Mouse (Mus musculus): ENCODE measurements around the gene Aftph. TPM values are rescaled to one million over a fixed set of nuclear protein-coding genes. Genes with fewer than 3 reads are reported as not detected.

Gene Aftph
- total RNA-seq, 2 experiments from 2014 or later = 22.1 to 23.3 TPM

DNA sequence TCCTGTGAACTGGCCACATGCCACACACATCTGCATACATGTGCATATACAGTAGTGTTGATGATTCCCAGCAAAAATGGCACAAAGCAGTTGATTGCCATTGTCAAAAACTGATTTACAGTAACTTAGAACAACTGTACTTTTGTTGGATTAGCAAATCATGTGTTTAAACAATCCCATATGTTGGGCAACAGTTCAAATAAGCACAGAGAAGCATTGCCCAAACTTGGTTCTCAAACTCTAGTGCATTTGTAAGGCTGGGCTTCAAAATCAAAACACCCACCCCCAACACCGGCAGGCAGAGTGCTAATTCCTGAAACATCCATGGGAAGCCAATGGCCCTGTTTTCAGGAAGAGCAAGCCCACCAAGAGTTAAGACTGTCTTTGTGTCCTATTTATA lies 90.2 kb downstream of the Aftph start:
- intact Hi-C loops (cut with DNase I) = no loop called here
- no peak for DNase-seq

DNA sequence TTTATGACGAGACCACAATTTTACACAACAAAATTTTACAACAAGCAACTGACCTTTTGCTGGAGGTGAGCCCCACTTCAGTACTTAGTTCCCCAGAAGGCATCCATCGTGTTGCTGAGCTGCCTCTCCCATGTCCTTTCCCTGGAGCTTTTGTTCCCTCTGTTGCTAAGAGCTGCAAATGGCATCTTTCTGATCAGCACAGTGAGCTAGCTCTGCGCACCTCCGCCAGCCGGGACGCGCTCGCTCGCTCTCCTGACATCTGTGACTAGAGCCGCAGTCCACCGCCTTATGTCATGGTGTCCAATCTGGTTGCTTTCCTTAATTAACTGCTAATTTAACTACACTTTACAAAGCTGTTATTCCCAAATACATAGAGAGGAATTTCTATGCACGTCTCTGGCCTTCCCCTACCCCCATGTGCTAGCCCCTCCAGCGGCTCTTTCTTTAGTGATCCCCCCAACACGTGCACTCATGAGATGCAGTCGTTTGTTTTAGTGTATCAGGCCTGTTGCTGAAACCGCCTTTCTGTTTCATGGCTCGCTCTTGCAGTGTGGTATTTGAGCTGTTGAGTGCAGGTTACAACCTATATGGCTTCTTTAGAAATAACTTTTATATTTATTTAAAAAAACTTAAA lies 91.3 kb downstream of the Aftph start:
- intact Hi-C loops (cut with DNase I) = no loop called here
- no peak for DNase-seq

DNA sequence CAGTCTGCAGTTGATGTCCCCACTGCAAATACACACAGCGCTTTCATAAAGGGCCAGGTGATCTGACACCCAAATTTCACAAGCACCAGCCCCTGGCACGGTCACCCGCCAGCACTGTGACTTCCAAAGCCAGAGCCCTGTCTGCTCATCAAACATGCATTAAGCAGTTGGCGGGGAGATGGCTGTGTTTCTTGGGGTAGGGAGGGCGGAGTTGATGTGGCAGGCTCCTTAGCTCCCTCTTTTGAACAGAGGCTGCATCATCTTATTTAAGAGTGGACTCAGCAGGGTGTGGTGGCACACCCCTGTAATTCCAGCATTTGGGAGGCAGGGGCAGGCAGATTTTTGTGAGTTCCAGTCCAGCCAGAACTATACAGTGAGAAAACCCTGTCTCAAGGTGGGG lies 91.9 kb downstream of the Aftph start:
- intact Hi-C loops (cut with DNase I) = no loop called here
- no peak for DNase-seq

DNA sequence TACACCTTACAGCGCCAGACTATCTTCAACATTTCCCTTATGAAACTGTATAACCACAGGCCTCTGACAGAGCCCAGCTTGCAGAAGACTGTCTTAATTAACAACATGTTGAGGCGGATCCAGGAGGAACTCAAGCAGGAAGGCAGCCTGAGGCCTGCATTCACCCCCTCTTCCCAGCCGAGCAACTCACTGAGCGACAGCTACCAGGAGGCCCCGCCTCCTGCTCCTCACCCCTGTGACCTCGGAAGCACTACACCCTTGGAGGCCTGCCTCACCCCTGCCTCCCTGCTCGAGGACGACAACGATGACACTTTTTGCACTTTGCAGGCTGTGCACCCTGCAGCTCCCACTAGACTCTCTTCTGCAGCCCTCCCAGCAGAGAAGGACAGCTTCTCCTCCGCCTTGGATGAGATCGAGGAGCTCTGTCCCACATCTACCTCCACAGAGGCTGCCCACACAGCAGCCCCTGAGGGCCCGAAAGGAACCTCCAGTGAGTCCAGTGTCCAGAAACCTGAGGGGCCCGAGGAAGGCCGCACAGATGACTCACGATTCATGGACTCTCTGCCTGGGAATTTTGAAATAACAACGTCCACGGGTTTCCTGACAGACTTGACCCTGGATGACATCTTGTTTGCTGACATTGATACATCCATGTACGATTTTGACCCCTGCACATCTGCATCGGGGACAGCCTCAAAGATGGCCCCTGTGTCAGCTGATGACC lies 93.3 kb downstream of the Aftph start:
- intact Hi-C loops (cut with DNase I) = no loop called here
- DNase-seq = no peak

DNA sequence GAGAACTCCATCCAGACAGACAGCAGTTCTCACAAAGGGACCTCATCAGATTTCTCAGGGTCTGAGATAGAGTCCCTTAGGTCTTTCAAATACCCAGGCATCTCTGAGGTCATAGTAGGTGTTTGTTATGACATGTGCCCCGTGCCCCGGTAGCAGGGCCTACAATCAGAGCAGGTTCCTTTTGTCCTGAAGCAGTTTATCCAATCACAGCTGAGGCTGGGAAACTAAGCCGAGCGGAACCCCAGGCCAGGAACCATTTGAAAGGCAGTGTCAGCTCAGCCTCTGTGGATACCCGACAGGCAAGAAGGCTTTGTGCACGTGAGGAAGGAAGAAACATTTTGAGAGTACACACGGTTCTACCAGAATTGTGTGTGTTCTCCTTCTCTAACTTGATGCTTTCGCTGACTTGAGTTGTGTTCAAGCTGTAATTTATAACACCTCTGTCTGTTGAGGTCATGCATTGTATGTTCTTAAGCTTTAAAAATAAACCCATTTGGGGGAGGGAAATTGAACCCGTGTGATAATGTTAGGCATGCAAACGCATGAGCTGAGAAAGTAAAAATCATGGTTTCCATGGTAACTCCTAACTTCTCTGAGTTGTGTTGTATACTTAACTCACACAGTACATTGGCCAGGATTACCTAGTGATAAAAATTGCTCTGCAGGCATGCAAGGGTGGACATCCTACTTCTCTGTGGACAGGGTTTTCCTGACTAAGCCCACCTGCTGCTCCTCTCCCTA lies 94.2 kb downstream of the Aftph start:
- no peak for DNase-seq
- intact Hi-C loops (cut with DNase I) = no loop called here

DNA sequence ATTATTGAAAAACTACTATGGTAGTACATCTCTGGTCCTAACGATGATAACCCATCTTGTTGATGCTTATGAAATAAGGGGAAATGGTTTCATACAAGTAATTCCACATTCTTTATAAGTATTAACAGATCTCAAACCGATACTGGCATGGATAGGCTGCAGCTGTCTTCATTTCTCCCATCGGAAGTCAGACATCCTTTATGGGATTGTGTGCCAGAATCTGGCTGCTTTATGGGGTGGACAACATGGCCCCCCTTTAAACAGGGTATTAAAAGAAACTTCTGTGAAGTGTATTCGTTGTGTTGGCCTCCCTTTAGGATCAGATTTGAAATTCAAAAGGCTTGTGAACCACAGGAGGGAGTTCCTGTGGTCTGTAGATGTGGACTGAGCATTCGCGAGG lies 95.2 kb downstream of the Aftph start:
- intact Hi-C loops (cut with DNase I) = no loop called here
- no peak for DNase-seq

DNA sequence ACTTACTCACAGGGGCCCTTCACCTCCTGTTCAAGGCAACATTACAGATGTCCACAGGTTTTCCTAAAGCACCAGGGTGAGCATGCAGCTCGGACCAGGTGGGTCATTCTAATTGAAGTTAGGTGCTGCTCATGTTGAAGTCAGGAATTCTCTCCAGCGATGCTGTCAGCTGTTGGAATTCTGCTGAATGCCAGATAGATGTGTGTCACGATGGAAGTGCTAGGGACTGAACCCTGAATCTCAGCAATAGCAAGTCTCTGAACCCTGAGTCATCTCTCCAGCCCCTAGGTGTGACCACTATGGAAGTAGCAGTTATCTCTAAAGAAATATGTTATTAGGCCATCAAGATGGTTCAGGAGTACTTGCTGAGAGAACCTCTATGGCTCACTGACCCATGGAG lies 95.9 kb downstream of the Aftph start:
- DNase-seq = no peak
- intact Hi-C loops (cut with DNase I) = no loop called here

DNA sequence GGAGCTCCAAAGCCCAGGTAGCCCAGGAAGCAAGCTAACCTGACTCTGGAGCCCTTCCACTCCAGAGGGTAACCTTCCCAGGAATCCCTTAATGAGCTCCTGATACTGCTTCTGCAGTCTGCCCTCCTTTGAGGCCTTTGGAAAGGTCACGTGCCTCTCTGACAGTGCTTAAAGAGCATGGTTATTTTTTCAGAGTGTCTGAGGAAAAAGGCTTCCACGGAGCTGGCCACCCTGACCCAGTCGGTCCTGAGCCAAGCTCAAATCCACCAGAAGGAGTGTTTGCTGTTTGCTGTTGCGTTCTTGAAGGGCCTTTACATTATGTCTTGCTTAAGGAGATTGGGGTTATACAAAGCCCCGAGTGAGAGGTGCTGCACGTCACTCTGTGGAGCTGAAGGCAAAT lies 96.5 kb downstream of the Aftph start:
- intact Hi-C loops (cut with DNase I) = no loop called here
- DNase-seq = no peak

DNA sequence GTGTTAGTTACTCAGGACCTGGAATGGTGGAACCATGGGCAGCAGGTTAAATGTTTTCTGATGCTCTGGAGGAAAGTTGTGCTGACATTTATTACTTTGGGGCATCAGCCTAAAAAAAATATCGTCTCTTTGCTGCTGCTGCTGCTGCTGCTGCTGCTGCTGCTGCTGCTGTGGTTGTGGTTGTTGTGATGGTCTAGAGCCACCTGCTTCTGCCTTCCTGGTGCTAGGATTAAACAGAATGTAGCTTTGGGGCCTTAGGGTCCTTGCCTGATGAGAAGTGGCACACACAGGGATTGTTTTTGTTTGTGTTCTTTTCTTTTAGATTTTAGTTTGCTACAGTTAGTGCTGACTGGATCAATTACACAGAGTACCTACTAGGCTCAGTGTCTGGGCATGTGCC lies 97.2 kb downstream of the Aftph start:
- intact Hi-C loops (cut with DNase I) = no loop called here
- no peak for DNase-seq

DNA sequence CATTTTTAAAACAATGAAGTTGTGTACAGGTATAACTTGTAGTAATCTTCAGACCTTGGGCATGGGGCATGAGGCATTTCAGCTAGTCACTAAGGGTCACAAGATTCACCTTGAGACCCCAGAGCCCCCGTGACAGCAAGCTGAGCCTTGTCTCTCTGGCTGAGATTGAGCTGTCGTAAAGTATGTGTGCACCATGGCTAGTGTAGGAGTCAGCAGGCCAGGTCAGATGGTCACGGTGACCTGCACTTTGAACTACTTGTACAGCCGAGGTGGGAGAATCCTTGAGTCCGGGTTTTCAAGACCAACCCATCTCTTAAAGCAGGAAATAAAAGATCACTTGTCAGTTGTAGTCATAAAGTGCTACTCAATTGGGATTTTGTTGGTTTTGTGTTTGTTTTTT lies 98.2 kb downstream of the Aftph start:
- intact Hi-C loops (cut with DNase I) = no loop called here

DNA sequence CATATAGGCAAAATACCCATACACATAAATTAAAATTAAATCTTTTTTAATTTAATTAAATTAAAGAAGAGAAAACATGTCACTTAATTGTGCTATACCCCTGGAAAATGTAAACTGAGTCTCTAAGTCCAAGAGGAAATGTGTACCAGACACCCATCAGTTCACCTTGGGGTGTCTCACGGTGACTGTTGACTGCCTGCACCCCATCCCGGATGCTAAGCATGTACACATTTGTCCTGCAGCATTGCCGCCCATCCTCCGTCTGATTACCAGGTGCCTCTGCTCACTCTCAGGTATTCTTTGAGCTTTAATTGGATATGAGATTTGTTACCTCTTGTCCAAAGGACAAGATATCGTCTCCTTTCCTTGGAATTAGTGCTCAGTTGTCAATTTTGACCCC lies 99.1 kb downstream of the Aftph start:
- intact Hi-C loops (cut with DNase I) = no loop called here

More for the DNA sequence above, 98.2 kb downstream of the Aftph start:
- DNase-seq = no peak

DNA sequence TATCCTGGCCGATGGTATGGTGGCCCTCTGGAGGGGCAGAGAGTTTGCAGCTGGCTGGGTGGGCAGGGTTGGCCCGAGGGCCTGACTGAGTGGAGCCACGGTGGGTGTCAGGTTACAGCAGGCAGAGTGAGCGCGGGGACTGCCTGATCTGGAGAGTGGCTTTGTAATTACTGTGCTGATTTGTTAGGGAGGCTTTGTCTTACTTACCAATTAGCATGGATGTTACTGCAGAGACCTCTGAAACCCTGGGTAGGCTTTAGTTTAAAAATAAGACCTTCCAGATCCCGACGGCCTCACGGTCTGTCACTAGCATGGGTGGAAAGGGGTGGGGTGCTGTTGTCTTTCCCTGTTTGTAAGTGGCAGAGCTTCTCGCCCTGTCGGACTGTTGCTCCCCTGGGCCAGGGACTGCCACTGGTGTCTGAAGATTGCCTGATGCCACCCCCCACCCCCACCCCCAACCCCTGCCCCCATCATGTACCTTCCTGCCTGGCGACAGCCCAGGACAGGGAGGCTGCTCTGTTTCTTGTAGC lies 101.4 kb downstream of the Aftph start:
- intact Hi-C loops (cut with DNase I) = loop anchor here (1.0 to 10.0 kb wide), 6 partner anchors 51 to 525 kb away; partner anchors contain the start of genes Actr2, Aftph and Cep68
- DNase-seq = peak in 1 of 2 experiments; percentile 32

More for the DNA sequence above, 99.1 kb downstream of the Aftph start:
- no peak for DNase-seq

DNA sequence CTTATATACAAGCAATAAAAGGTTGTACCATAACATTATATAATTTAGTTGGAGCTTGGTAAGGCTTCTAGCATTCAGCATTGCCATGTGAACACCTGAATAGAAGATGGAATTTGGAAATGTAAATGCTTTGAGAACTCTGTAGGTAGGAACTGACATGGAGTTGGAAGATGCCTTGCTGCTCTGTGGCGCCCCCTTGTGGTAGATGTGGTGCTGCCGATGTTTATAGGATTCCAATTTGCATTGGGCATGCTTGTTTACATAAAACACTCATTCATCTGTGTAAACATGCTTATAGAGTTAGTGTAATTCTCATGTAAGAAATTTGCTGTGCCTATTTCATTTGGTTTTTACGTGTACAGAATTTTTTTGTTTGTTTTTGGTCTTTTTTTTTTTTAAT lies 102.5 kb downstream of the Aftph start:
- intact Hi-C loops (cut with DNase I) = loop anchor here (2.0 to 10.0 kb wide), 5 partner anchors 52 to 524 kb away; partner anchors contain the start of genes Actr2, Aftph and Cep68
- DNase-seq = peak; percentile 78 to 88

DNA sequence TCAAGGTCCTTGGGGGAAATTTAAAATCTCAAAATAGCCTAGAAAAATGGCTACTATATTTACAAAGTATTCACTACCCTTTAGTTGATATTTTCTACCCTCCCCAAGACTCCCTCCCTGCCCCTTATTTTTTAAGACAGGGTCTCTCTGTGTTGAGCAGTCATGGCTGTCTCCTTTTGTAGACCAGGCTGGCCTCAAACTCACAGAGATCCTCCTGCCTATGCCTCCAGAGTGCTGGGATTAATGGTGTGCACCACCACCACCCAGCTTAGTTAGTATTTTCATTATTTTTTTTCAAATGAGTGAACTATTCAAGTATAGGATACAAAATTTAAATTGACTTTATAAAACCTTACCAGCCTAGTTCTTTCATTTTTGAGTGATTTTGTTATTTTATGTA lies 104.3 kb downstream of the Aftph start:
- intact Hi-C loops (cut with DNase I) = loop anchor here (5.0 to 10.0 kb wide), 3 partner anchors 105 to 522 kb away; partner anchors contain the start of genes Actr2, Aftph and Cep68
- no peak for DNase-seq

DNA sequence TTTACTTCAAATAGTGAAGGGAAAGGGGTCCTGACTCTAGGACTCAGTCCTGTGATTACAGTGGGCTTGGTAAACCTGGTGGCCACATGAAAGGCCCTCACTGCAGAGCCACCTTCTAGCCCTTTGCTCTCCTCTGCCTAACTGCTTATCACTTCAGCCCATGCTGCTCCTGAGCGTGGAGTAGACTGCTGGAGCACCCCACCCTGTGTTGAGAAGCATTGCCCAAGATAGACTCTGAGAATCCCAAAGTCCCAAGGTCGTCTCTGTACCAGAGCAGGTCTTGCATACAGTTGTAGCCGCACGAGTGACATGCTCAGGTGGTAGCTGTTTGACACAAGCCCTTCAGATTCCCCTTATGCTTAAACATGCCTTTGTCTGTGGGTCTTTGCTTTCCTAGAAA lies 105.3 kb downstream of the Aftph start:
- intact Hi-C loops (cut with DNase I) = loop anchor here (5.0 to 10.0 kb wide), 3 partner anchors 106 to 521 kb away; partner anchors contain the start of genes Actr2, Aftph and Cep68
- DNase-seq = no peak

DNA sequence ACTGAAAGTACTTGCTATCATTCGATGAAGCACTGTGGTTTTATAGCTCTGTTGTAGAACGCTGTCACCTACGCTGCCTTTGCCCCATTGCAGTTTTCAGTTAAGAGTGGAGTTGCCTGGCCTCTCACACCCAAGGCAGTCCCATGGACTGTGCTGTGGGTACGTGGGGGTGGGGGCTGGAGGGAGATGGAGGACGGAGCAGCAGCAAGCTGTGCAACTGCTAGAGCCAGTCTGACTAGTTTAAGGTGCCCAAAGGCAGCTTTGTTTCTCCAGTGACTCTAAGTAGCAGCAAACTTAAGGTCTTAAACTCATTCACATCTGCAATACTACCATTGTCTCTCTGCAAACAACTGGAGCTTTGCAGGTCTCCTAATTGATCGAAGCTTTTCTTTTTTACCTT lies 105.7 kb downstream of the Aftph start:
- no peak for DNase-seq
- intact Hi-C loops (cut with DNase I) = loop anchor here (5.0 to 10.0 kb wide), 3 partner anchors 107 to 521 kb away; partner anchors contain the start of genes Actr2, Aftph and Cep68

Other genes with a start within 250 kb of the Aftph start
- 10 to 100 TPM; 17.1 to 22.1 TPM for gene Sertad2, start 198.3 kb downstream of the Aftph start, total RNA-seq (2021)
- 10 to 100 TPM; 31.1 to 38.4 TPM for gene Lgalsl, start 89.5 kb upstream of the Aftph start, total RNA-seq (2021)

Data from heart, postnatal 36 days (tissue).